Mouse (Mus musculus) forebrain, embryonic 13.5 days (tissue): ENCODE results near the gene Procr. TPM values are rescaled to one million over a fixed set of nuclear protein-coding genes. Genes with fewer than 3 reads are reported as not detected.
"Not testable (repeated sequence)": the region's sequence is repeated elsewhere in the genome, so short reads cannot be mapped to it uniquely, and the experiment has no call there.

ENCODE experiments used
- ATAC-seq: fragments of 200-750 bp; cut with Nextera tagmentation; 2 replicates; pipeline ENCODE4 v1.8.0; 2017
- H3K27ac ChIP-seq: fragments of 300-500 bp; sonication (generic); 2 replicates; pipeline ENCODE4 v1.5.1; 2015; ENCODE audit warnings: inconsistent platforms, mild to moderate bottlenecking, moderate library complexity
- H3K27me3 ChIP-seq: fragments of 300-500 bp; sonication (generic); 2 replicates; pipeline ENCODE4 v1.6.1; 2015; ENCODE audit warnings: mild to moderate bottlenecking, inconsistent platforms
- H3K36me3 ChIP-seq: fragments of 300-500 bp; sonication (generic); 2 replicates; pipeline ENCODE4 v1.6.1; 2015; ENCODE audit warnings: mild to moderate bottlenecking, inconsistent platforms; ENCODE audit not compliant: poor library complexity, severe bottlenecking
- H3K4me1 ChIP-seq: fragments of 300-500 bp; sonication (generic); 2 replicates; pipeline ENCODE4 v1.6.1; 2015; ENCODE audit warnings: inconsistent platforms
- H3K4me2 ChIP-seq: fragments of 300-500 bp; sonication (generic); 2 replicates; pipeline ENCODE4 v1.6.1; 2015; ENCODE audit warnings: inconsistent platforms, mild to moderate bottlenecking, moderate library complexity
- H3K4me3 ChIP-seq: fragments of 300-500 bp; sonication (generic); 2 replicates; pipeline ENCODE4 v1.5.1; 2015; ENCODE audit warnings: mild to moderate bottlenecking, inconsistent platforms
- H3K9ac ChIP-seq: fragments of 300-500 bp; sonication (generic); 2 replicates; pipeline ENCODE4 v1.6.1; 2015; ENCODE audit warnings: mild to moderate bottlenecking, inconsistent platforms
- H3K9me3 ChIP-seq: fragments of 300-500 bp; sonication (generic); replicated peaks from 2 replicates; pipeline ENCODE4 v1.6.1; 2016; ENCODE audit warnings: inconsistent platforms
- WGBS: fragments of 180-500 bp; shearing (Covaris S2); methylation state at CpG from one replicate; pipeline ENCODE4 v1.1.7; 2015; 5-methylcytosine and 5-hydroxymethylcytosine counted together
- polyA plus RNA-seq: library from polyadenylated mRNA; unstranded; fragments of >200 nt; fragmentation: Nextera tagmentation; extraction: Ambion mirVana; gene quantifications from 2 replicates; pipeline ENCODE4 v1.2.1, GENCODE M21; 2015

The Procr gene
- polyA plus RNA-seq, 1 experiment from 2014 or later, result 2.0 TPM

GRCm38 (mm10) chr2:155728742-155729141 is 22.2 kb upstream of the Procr start:
- H3K9ac ChIP-seq, result peak overlapping the region; percentile 86
- 0 out of 2 replicates have a peak, but pooled peaks have one; percentile 25 for ATAC-seq
- H3K36me3 ChIP-seq, result peaks cover 11% of the 10 kb centered on the region; the same call in 1 of the 2 replicates
- H3K27ac ChIP-seq, result peak overlapping the region; percentile 61; the same call in 1 of the 2 replicates
- H3K9me3 ChIP-seq, result no peaks in the 10 kb centered on the region
- H3K4me3 ChIP-seq, result peak overlapping the region; percentile 93
- peak overlapping the region; percentile 96 for H3K4me2 ChIP-seq
- 6% methylated on average over 15 of the region's 15 CpGs for WGBS
- H3K4me1 ChIP-seq, result peaks cover 15% of the 10 kb centered on the region
- no peaks in the 10 kb centered on the region for H3K27me3 ChIP-seq

- Histone ChIP-seq H3K9ac (peak within 1 kb of the TSS; percentile 86), H3K36me3 (peaks cover 11% of the 10 kb centered on the region; the same call in 1 of the 2 replicates), H3K27me3 (no peaks in the 10 kb centered on the region), H3K9me3 (no peaks in the 10 kb centered on the region), H3K4me2 (peak within 1 kb of the TSS; percentile 96), H3K27ac (peak within 1 kb of the TSS; percentile 61), H3K4me1 (peaks cover 15% of the 10 kb centered on the region), H3K4me3 (peak within 1 kb of the TSS; percentile 93)
- peak; percentile 97 for ATAC-seq
- WGBS, result under 1% methylated on average over 33 of the region's 33 CpGs
Measured at GRCm38 (mm10) chr2:155729158-155729645, 21.7 kb upstream of the Procr start, which contains the start of gene Edem2. Edem2 (minus strand) TSS chr2:155729475.

- ATAC-seq, result no peak
- no peak overlapping the region for H3K27ac ChIP-seq
- no peak overlapping the region for H3K4me2 ChIP-seq
- WGBS, result 88% methylated on average over 5 of the region's 5 CpGs
- no peaks in the 10 kb centered on the region for H3K27me3 ChIP-seq
- no peaks in the 10 kb centered on the region for H3K9me3 ChIP-seq
- no peak overlapping the region for H3K4me3 ChIP-seq
- no peak overlapping the region for H3K9ac ChIP-seq
- no peaks in the 10 kb centered on the region for H3K36me3 ChIP-seq
- no peaks in the 10 kb centered on the region for H3K4me1 ChIP-seq
Measured at GRCm38 (mm10) chr2:155735080-155735479, 15.8 kb upstream of the Procr start.

- not testable (repeated sequence) for H3K4me2 ChIP-seq, H3K27me3 ChIP-seq, H3K36me3 ChIP-seq, ATAC-seq, H3K27ac ChIP-seq, H3K4me1 ChIP-seq, H3K9ac ChIP-seq, H3K4me3 ChIP-seq, H3K9me3 ChIP-seq
- WGBS, result 85% methylated on average over 5 of the region's 5 CpGs
Measured at GRCm38 (mm10) chr2:155735766-155736165, 15.2 kb upstream of the Procr start, which contains the start of gene Gm17581. Gm17581 (minus strand) TSS chr2:155735866.

GRCm38 (mm10) chr2:155736936-155737335 is 14.0 kb upstream of the Procr start:
- Histone ChIP-seq H3K27me3 (no peaks in the 10 kb centered on the region), H3K27ac (no peak overlapping the region), H3K9me3 (no peaks in the 10 kb centered on the region), H3K4me1 (no peaks in the 10 kb centered on the region), H3K4me2 (no peak overlapping the region), H3K9ac (no peak overlapping the region), H3K4me3 (no peak overlapping the region), H3K36me3 (no peaks in the 10 kb centered on the region)
- no peak for ATAC-seq
- WGBS, result 85% methylated on average over 6 of the region's 6 CpGs

- no peaks in the 10 kb centered on the region for H3K9me3 ChIP-seq
- 71% methylated on average over 9 of the region's 9 CpGs for WGBS
- no peak overlapping the region for H3K27ac ChIP-seq
- no peak for ATAC-seq
- no peak overlapping the region for H3K4me3 ChIP-seq
- no peak overlapping the region for H3K4me2 ChIP-seq
- H3K4me1 ChIP-seq, result no peaks in the 10 kb centered on the region
- no peak overlapping the region for H3K9ac ChIP-seq
- H3K27me3 ChIP-seq, result no peaks in the 10 kb centered on the region
- H3K36me3 ChIP-seq, result no peaks in the 10 kb centered on the region
Measured at GRCm38 (mm10) chr2:155737803-155738202, 13.1 kb upstream of the Procr start.

GRCm38 (mm10) chr2:155742211-155742610 is 8.7 kb upstream of the Procr start:
- no peak overlapping the region for H3K4me2 ChIP-seq
- no peaks in the 10 kb centered on the region for H3K36me3 ChIP-seq
- H3K27ac ChIP-seq, result no peak overlapping the region
- no peaks in the 10 kb centered on the region for H3K9me3 ChIP-seq
- no peaks in the 10 kb centered on the region for H3K4me1 ChIP-seq
- no peaks in the 10 kb centered on the region for H3K27me3 ChIP-seq
- WGBS, result 86% methylated on average over 11 of the region's 11 CpGs
- H3K9ac ChIP-seq, result no peak overlapping the region
- no peak overlapping the region for H3K4me3 ChIP-seq
- ATAC-seq, result no peak

- H3K9ac ChIP-seq, result no peak overlapping the region
- no peak overlapping the region for H3K4me2 ChIP-seq
- H3K27ac ChIP-seq, result no peak overlapping the region
- H3K9me3 ChIP-seq, result no peaks in the 10 kb centered on the region
- WGBS, result 83% methylated on average over 12 of the region's 12 CpGs
- no peaks in the 10 kb centered on the region for H3K27me3 ChIP-seq
- H3K36me3 ChIP-seq, result no peaks in the 10 kb centered on the region
- no peak for ATAC-seq
- no peaks in the 10 kb centered on the region for H3K4me1 ChIP-seq
- no peak overlapping the region for H3K4me3 ChIP-seq
Measured at GRCm38 (mm10) chr2:155742931-155743337, 8.0 kb upstream of the Procr start.

GRCm38 (mm10) chr2:155743351-155743750 is 7.6 kb upstream of the Procr start:
- no peaks in the 10 kb centered on the region for H3K4me1 ChIP-seq
- no peak overlapping the region for H3K9ac ChIP-seq
- WGBS, result 91% methylated on average over 9 of the region's 9 CpGs
- H3K4me2 ChIP-seq, result no peak overlapping the region
- no peak overlapping the region for H3K4me3 ChIP-seq
- H3K36me3 ChIP-seq, result no peaks in the 10 kb centered on the region
- ATAC-seq, result no peak
- H3K27ac ChIP-seq, result no peak overlapping the region
- H3K27me3 ChIP-seq, result no peaks in the 10 kb centered on the region
- no peaks in the 10 kb centered on the region for H3K9me3 ChIP-seq

- no peaks in the 10 kb centered on the region for H3K4me1 ChIP-seq
- ATAC-seq, result no peak
- H3K4me3 ChIP-seq, result no peak overlapping the region
- H3K4me2 ChIP-seq, result no peak overlapping the region
- WGBS, result 70% methylated on average over 3 of the region's 3 CpGs
- no peak overlapping the region for H3K27ac ChIP-seq
- H3K9me3 ChIP-seq, result no peaks in the 10 kb centered on the region
- H3K36me3 ChIP-seq, result no peaks in the 10 kb centered on the region
- H3K9ac ChIP-seq, result no peak overlapping the region
- H3K27me3 ChIP-seq, result no peaks in the 10 kb centered on the region
Measured at GRCm38 (mm10) chr2:155745487-155745886, 5.4 kb upstream of the Procr start.

- no peak overlapping the region for H3K27ac ChIP-seq
- WGBS, result 89% methylated on average over 4 of the region's 4 CpGs
- no peaks in the 10 kb centered on the region for H3K36me3 ChIP-seq
- H3K4me1 ChIP-seq, result peaks cover 6% of the 10 kb centered on the region
- H3K9me3 ChIP-seq, result no peaks in the 10 kb centered on the region
- H3K27me3 ChIP-seq, result peaks cover 9% of the 10 kb centered on the region; the same call in 1 of the 2 replicates
- ATAC-seq, result no peak
- no peak overlapping the region for H3K4me2 ChIP-seq
- no peak overlapping the region for H3K4me3 ChIP-seq
- no peak overlapping the region for H3K9ac ChIP-seq
Measured at GRCm38 (mm10) chr2:155749394-155749793, 1.5 kb upstream of the Procr start.

- 4% methylated on average over 1 of the region's 1 CpGs for WGBS
- Histone ChIP-seq H3K27me3 (peaks cover 9% of the 10 kb centered on the region; the same call in 1 of the 2 replicates), H3K9me3 (no peaks in the 10 kb centered on the region), H3K36me3 (no peaks in the 10 kb centered on the region), H3K9ac (no peak overlapping the region), H3K27ac (no peak overlapping the region), H3K4me1 (peaks cover 6% of the 10 kb centered on the region), H3K4me3 (no peak overlapping the region), H3K4me2 (no peak overlapping the region)
- ATAC-seq, result no peak
Measured at GRCm38 (mm10) chr2:155755746-155756145, 4.8 kb downstream of the Procr start.
